Mouse (Mus musculus): ENCODE measurements around the gene Nsmce1. TPM values are rescaled to one million over a fixed set of nuclear protein-coding genes. Genes with fewer than 3 reads are reported as not detected.

The Nsmce1 gene
- total and polyA plus RNA-seq, 3 experiments: 58.1 to 59.2 TPM; not detected in 1

GRCm38 (mm10) chr7:125539351-125539750 lies 48.0 kb upstream of the Nsmce1 start:
- TF ChIP-seq NRF1 (IDR thresholded peaks at IDR 0.05; ENCODE audit: insufficient read depth, low read depth, low read length, poor library complexity, severe bottlenecking): no peak
- TF ChIP-seq NELFE (IDR thresholded peaks at IDR 0.05; ENCODE audit: low read depth, low read length): no peak
- no peak for TF ChIP-seq RCOR1 (IDR thresholded peaks at IDR 0.05; ENCODE audit: low read depth, low read length)
- TF ChIP-seq USF2 (IDR thresholded peaks at IDR 0.05; ENCODE audit: borderline replicate concordance in 1 of 2, insufficient read depth in 1 of 2, low read depth in 1 of 2, low read length in 2 of 2): no peak
- TF ChIP-seq MAX (IDR thresholded peaks at IDR 0.05; ENCODE audit: low read length): no peak
- no peak for TF ChIP-seq CTCF (IDR thresholded peaks at IDR 0.05 in 2 of 3, conservative IDR thresholded peaks at IDR 0.05 in 1 of 3; ENCODE audit: control insufficient read depth in 1 of 3, insufficient read depth in 1 of 3, low read depth in 2 of 3, low read length in 3 of 3, poor library complexity in 1 of 3, severe bottlenecking in 1 of 3)
- no peak for TF ChIP-seq ELF1 (IDR thresholded peaks at IDR 0.05; ENCODE audit: low read depth, low read length)
- no peak for TF ChIP-seq E2F4 (IDR thresholded peaks at IDR 0.05; ENCODE audit: borderline replicate concordance, low read depth, low read length)
- no peak for TF ChIP-seq SMC3 (IDR thresholded peaks at IDR 0.05; ENCODE audit: low read depth, low read length)
- TF ChIP-seq POLR2A (IDR thresholded peaks at IDR 0.05; ENCODE audit: control insufficient read depth in 1 of 2, insufficient read depth in 1 of 2, low read depth in 1 of 2, low read length in 2 of 2, poor library complexity in 1 of 2): no peak
- no peak for TF ChIP-seq RAD21 (IDR thresholded peaks at IDR 0.05; ENCODE audit: low read depth, low read length)
- no peak for TF ChIP-seq UBTF (IDR thresholded peaks at IDR 0.05; ENCODE audit: borderline replicate concordance, insufficient read depth, low read depth, low read length)
- TF ChIP-seq MEF2A (IDR thresholded peaks at IDR 0.05; ENCODE audit: extremely low read depth, insufficient replicate concordance, low read depth, low read length, poor library complexity, severe bottlenecking): no peak
- TF ChIP-seq CHD2 (IDR thresholded peaks at IDR 0.05; ENCODE audit: low read length): no peak
- no peak for TF ChIP-seq MYC (IDR thresholded peaks at IDR 0.05; ENCODE audit: low read depth, low read length)
- TF ChIP-seq JUND (IDR thresholded peaks at IDR 0.05; ENCODE audit: low read depth, low read length): no peak
- TF ChIP-seq POLR2AphosphoS2 (IDR thresholded peaks at IDR 0.05; ENCODE audit: low read length): no peak
- TF ChIP-seq ETS1 (IDR thresholded peaks at IDR 0.05; ENCODE audit: low read depth, low read length): no peak
- TF ChIP-seq MYB (IDR thresholded peaks at IDR 0.05; ENCODE audit: low read depth, low read length): no peak
- Histone ChIP-seq H3K9ac (ENCODE audit: control insufficient read depth, low read depth, low read length, poor library complexity, severe bottlenecking) (no peak overlapping the region), H3K27ac (ENCODE audit: control insufficient read depth, low read depth, low read length) (no peak overlapping the region), H3K4me1 (ENCODE audit: control insufficient read depth in 1 of 2, insufficient read depth in 2 of 2, low read length in 2 of 2) (peaks cover 0 to 3% of the 10 kb centered on the region in 2 experiments; a peak in 1 of 4 replicates), H3K4me3 (ENCODE audit: control insufficient read depth in 1 of 2, insufficient read depth in 1 of 2, low read depth in 2 of 2, low read length in 2 of 2) (no peak overlapping the region), H3K79me2 (ENCODE audit: control insufficient read depth, insufficient read depth, low read length, poor library complexity) (no peaks in the 10 kb centered on the region), H3K27me3 (ENCODE audit: control insufficient read depth in 1 of 2, insufficient read depth in 2 of 2, low read length in 2 of 2) (peaks cover 0 to 2% of the 10 kb centered on the region in 2 experiments; a peak in 1 of 4 replicates), H3K36me3 (ENCODE audit: control insufficient read depth in 1 of 2, insufficient read depth in 2 of 2, low read length in 2 of 2) (no peaks in the 10 kb centered on the region), H3K9me3 (replicated peaks; ENCODE audit: insufficient read depth, low read length) (no peaks in the 10 kb centered on the region)
- DNase-seq (ENCODE audit: low read depth, low spot score): no peak

GRCm38 (mm10) chr7:125527901-125528580 lies 36.6 kb upstream of the Nsmce1 start:
- TF ChIP-seq MYB (IDR thresholded peaks at IDR 0.05; ENCODE audit: low read depth, low read length) (no peak), TCF12 (IDR thresholded peaks at IDR 0.05; ENCODE audit: low read depth, low read length) (no peak), NELFE (IDR thresholded peaks at IDR 0.05; ENCODE audit: low read depth, low read length) (no peak), NRF1 (IDR thresholded peaks at IDR 0.05; ENCODE audit: insufficient read depth, low read depth, low read length, poor library complexity, severe bottlenecking) (no peak), CHD1 (IDR thresholded peaks at IDR 0.05; ENCODE audit: low read depth, low read length) (no peak), POLR2AphosphoS5 (IDR thresholded peaks at IDR 0.05; ENCODE audit: borderline replicate concordance, low read depth, low read length) (no peak), ETS1 (IDR thresholded peaks at IDR 0.05; ENCODE audit: low read depth, low read length) (no peak), MYC (IDR thresholded peaks at IDR 0.05; ENCODE audit: low read depth, low read length) (no peak), TAL1 (IDR thresholded peaks at IDR 0.05; ENCODE audit: low read length) (no peak), USF2 (IDR thresholded peaks at IDR 0.05; ENCODE audit: borderline replicate concordance in 1 of 2, insufficient read depth in 1 of 2, low read depth in 1 of 2, low read length in 2 of 2) (no peak), ZMIZ1 (IDR thresholded peaks at IDR 0.05; ENCODE audit: low read depth, low read length) (no peak), GABPA (IDR thresholded peaks at IDR 0.05; ENCODE audit: low read depth, low read length) (no peak)
- peaks cover 0 to 6% of the 10 kb centered on the region in 2 experiments; a peak in 2 of 4 replicates for H3K36me3 ChIP-seq (ENCODE audit: control insufficient read depth in 1 of 2, insufficient read depth in 2 of 2, low read length in 2 of 2)
- H3K27me3 ChIP-seq (ENCODE audit: control insufficient read depth in 1 of 2, insufficient read depth in 2 of 2, low read length in 2 of 2): no peaks in the 10 kb centered on the region
- H3K9ac ChIP-seq (ENCODE audit: control insufficient read depth, low read depth, low read length, poor library complexity, severe bottlenecking): no peak overlapping the region
- H3K79me2 ChIP-seq (ENCODE audit: control insufficient read depth, insufficient read depth, low read length, poor library complexity): no peaks in the 10 kb centered on the region
- no peak overlapping the region for H3K27ac ChIP-seq (ENCODE audit: control insufficient read depth, low read depth, low read length)
- no peaks in the 10 kb centered on the region for H3K9me3 ChIP-seq (replicated peaks; ENCODE audit: insufficient read depth, low read length)
- H3K4me1 ChIP-seq (ENCODE audit: control insufficient read depth in 1 of 2, insufficient read depth in 2 of 2, low read length in 2 of 2): peaks cover 0 to 7% of the 10 kb centered on the region in 2 experiments; a peak in 2 of 4 replicates
- DNase-seq (ENCODE audit: low read depth, low spot score): no peak
- H3K4me3 ChIP-seq (ENCODE audit: control insufficient read depth in 1 of 2, insufficient read depth in 1 of 2, low read depth in 2 of 2, low read length in 2 of 2): no peak overlapping the region
